Mouse (Mus musculus) lung, embryonic 15.5 days (tissue): ENCODE results near the gene Olfr1351. TPM values are rescaled to one million over a fixed set of nuclear protein-coding genes. Genes with fewer than 3 reads are reported as not detected.
"Not testable (repeated sequence)": the region's sequence is repeated elsewhere in the genome, so short reads cannot be mapped to it uniquely, and the experiment has no call there.

Source experiments
- ATAC-seq: fragments of 200-750 bp; cut with Nextera tagmentation; 2 replicates; pipeline ENCODE4 v1.8.0; 2017; ENCODE audit warnings: moderate number of reproducible peaks, borderline replicate concordance; ENCODE audit not compliant: low FRiP score, low TSS enrichment; ENCODE audit errors: extremely low read depth
- H3K27ac ChIP-seq: fragments of 300-500 bp; sonication (generic); 2 replicates; pipeline ENCODE4 v1.5.1; 2015; ENCODE audit warnings: moderate library complexity, mild to moderate bottlenecking, inconsistent platforms
- H3K27me3 ChIP-seq: fragments of 300-500 bp; sonication (generic); 2 replicates; pipeline ENCODE4 v1.6.1; 2015; ENCODE audit warnings: inconsistent platforms
- H3K36me3 ChIP-seq: fragments of 300-500 bp; sonication (generic); 2 replicates; pipeline ENCODE4 v1.6.1; 2015; ENCODE audit warnings: inconsistent platforms
- H3K4me1 ChIP-seq: fragments of 300-500 bp; sonication (generic); 2 replicates; pipeline ENCODE4 v1.6.1; 2015; ENCODE audit warnings: inconsistent platforms
- H3K4me2 ChIP-seq: fragments of 300-500 bp; sonication (generic); 2 replicates; pipeline ENCODE4 v1.6.1; 2015; ENCODE audit warnings: inconsistent platforms, mild to moderate bottlenecking, moderate library complexity
- H3K4me3 ChIP-seq: fragments of 300-500 bp; sonication (generic); 2 replicates; pipeline ENCODE4 v1.5.1; 2015; ENCODE audit warnings: mild to moderate bottlenecking, inconsistent platforms
- H3K9ac ChIP-seq: fragments of 300-500 bp; sonication (generic); 2 replicates; pipeline ENCODE4 v1.6.1; 2015; ENCODE audit warnings: inconsistent platforms
- H3K9me3 ChIP-seq: fragments of 300-500 bp; sonication (generic); 2 replicates; pipeline ENCODE4 v1.6.1; 2016; ENCODE audit warnings: inconsistent platforms
- WGBS: fragments of 180-500 bp; shearing (Covaris S2); methylation state at CpG from one replicate; pipeline ENCODE4 v1.1.7; 2015; 5-methylcytosine and 5-hydroxymethylcytosine counted together
- polyA plus RNA-seq: library from polyadenylated mRNA; unstranded; fragments of >200 nt; fragmentation: Nextera tagmentation; extraction: Ambion mirVana; gene quantifications from 2 replicates; pipeline ENCODE4 v1.2.1, GENCODE M21; 2015

The Olfr1351 gene
- not detected in 2 replicates for polyA plus RNA-seq

- Histone ChIP-seq H3K27ac (no peak within 1 kb of the TSS), H3K9ac (no peak within 1 kb of the TSS), H3K27me3 (no peaks in the 10 kb centered on the region), H3K9me3 (no peaks in the 10 kb centered on the region), H3K4me2 (no peak within 1 kb of the TSS), H3K4me3 (no peak within 1 kb of the TSS), H3K4me1 (no peaks in the 10 kb centered on the region), H3K36me3 (no peaks in the 10 kb centered on the region)
- no peak for ATAC-seq
- WGBS, result 62% methylated on average over 1 of the region's 1 CpGs
Observed at GRCm38 (mm10) chr10:79012172-79012571, at the start of gene Olfr1351. Gene Olfr1351, plus strand, starts transcription at chr10:79012472.

DNA sequence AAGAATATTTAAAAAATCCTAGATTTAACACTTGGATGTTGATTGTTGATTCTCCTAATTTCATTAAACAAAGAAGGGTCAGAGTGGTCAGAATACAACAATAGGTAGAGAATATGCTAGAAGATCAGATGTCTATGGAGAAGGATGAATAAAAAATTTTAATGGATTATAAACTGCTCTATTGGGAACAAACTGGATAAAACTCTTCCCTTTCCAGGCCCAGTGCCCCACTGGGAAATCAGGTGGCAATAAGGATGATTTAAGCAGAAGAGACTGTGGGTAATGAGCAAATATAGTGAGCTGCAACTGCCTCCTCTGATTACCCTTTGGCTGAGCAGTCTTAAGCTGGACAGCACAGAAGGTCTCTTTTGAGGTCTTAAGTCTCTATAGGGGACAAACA, 49.3 kb upstream of the Olfr1351 start, which contains the start of gene Olfr1353:
Gene Olfr1353, plus strand, starts transcription at position 301 of the 400 bp plus-strand sequence.
- not testable (repeated sequence) for H3K36me3 ChIP-seq, H3K4me1 ChIP-seq, H3K27me3 ChIP-seq, H3K9me3 ChIP-seq, H3K9ac ChIP-seq, H3K27ac ChIP-seq, H3K4me3 ChIP-seq, H3K4me2 ChIP-seq, ATAC-seq

GRCm38 (mm10) chr10:78980750-78981149, 31.5 kb upstream of the Olfr1351 start, which contains the start of gene Olfr1352:
Gene Olfr1352, plus strand, starts transcription at chr10:78981050.
- Histone ChIP-seq H3K4me2 (no peak within 1 kb of the TSS), H3K36me3 (no peaks in the 10 kb centered on the region), H3K9ac (no peak within 1 kb of the TSS), H3K27me3 (no peaks in the 10 kb centered on the region), H3K4me1 (no peaks in the 10 kb centered on the region), H3K27ac (no peak within 1 kb of the TSS), H3K4me3 (no peak within 1 kb of the TSS), H3K9me3 (no peaks in the 10 kb centered on the region)
- no peak for ATAC-seq

DNA sequence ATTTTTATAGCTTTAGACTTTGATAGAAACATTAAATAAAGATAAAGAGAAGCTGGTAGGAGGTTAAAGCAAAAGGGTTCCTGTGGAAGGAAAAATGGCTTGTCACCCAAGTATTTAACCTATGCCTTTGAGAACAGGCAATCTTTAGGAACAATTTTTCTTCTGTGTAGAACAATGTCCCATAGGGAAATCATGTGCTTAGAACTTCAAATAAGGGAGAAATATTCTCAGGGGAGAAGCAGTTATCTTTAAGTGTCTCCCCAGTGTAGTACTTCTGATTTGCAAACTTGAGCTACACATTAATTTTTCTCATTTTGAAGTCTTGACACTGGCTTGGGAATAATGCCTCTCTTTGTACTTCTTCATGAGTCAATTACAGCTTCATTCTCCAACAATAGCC, 16.2 kb downstream of the Olfr1351 start, which contains the start of gene Olfr57:
Gene Olfr57, plus strand, starts transcription at position 301 of the 400 bp plus-strand sequence.
- H3K27ac ChIP-seq, result no peak within 1 kb of the TSS
- no peak within 1 kb of the TSS for H3K4me2 ChIP-seq
- no peak for ATAC-seq
- no peaks in the 10 kb centered on the region for H3K36me3 ChIP-seq
- no peaks in the 10 kb centered on the region for H3K27me3 ChIP-seq
- H3K9ac ChIP-seq, result no peak within 1 kb of the TSS
- no peak within 1 kb of the TSS for H3K4me3 ChIP-seq
- H3K4me1 ChIP-seq, result no peaks in the 10 kb centered on the region
- H3K9me3 ChIP-seq, result no peaks in the 10 kb centered on the region

- not testable (repeated sequence) for H3K9me3 ChIP-seq, ATAC-seq, H3K4me1 ChIP-seq, H3K4me3 ChIP-seq, H3K36me3 ChIP-seq, H3K27me3 ChIP-seq, H3K9ac ChIP-seq, H3K4me2 ChIP-seq, H3K27ac ChIP-seq
- 86% methylated on average over 2 of the region's 2 CpGs for WGBS
Observed at GRCm38 (mm10) chr10:79042457-79042856, 30.2 kb downstream of the Olfr1351 start.

DNA sequence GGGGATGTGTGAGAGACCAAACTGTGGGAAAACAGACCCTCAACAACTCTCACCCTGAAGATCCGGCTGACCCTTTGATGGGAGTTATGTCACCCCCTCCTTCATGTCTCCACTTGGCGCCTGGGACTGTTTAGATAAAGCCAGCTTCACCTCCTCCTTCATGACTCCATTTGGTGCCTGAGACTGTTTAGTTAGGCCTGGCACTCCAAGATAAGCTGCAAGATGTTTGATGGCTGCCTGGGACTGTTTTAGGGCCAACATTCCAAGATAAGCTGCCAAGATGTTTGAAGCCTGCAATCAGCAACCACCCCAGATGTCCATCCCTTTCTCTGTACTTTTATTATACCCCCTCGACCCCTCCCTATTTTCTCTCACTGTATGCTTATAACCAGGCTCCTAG, 45.1 kb downstream of the Olfr1351 start:
- H3K36me3 ChIP-seq, H3K27me3 ChIP-seq, H3K4me3 ChIP-seq, H3K27ac ChIP-seq, H3K9me3 ChIP-seq, H3K9ac ChIP-seq, H3K4me1 ChIP-seq, ATAC-seq, H3K4me2 ChIP-seq: not testable (repeated sequence)
- 36% methylated on average over 3 of the region's 3 CpGs for WGBS

Other genes with a start within 250 kb of the Olfr1351 start
- gene Slc1a6, start 232.0 kb upstream of the Olfr1351 start, polyA plus RNA-seq, result 1.1 and 1.2 TPM in 2 replicates
- not detected in 2 replicates for gene Olfr1356, start 160.3 kb upstream of the Olfr1351 start, polyA plus RNA-seq
- not detected in 2 replicates for gene Olfr1355, start 136.9 kb upstream of the Olfr1351 start, polyA plus RNA-seq
- not detected in 2 replicates for gene Olfr1354, start 99.3 kb upstream of the Olfr1351 start, polyA plus RNA-seq
- not detected in 2 replicates for gene Olfr8, start 61.8 kb upstream of the Olfr1351 start, polyA plus RNA-seq
- not detected in 2 replicates for gene Olfr1353, start 49.2 kb upstream of the Olfr1351 start, polyA plus RNA-seq
- not detected in 2 replicates for gene Olfr1352, start 31.4 kb upstream of the Olfr1351 start, polyA plus RNA-seq
- gene Olfr57, start 16.3 kb downstream of the Olfr1351 start, polyA plus RNA-seq, result not detected in 2 replicates
- gene 2610008E11Rik, start 85.1 kb downstream of the Olfr1351 start, polyA plus RNA-seq, result 27.9 and 31.1 TPM in 2 replicates
- gene Vmn2r80, start 136.3 kb downstream of the Olfr1351 start, polyA plus RNA-seq, result not detected in 2 replicates
- gene Vmn2r81, start 235.2 kb downstream of the Olfr1351 start, polyA plus RNA-seq, result not detected in 2 replicates